Mouse (Mus musculus): ENCODE data around the gene Noct.

DNA sequence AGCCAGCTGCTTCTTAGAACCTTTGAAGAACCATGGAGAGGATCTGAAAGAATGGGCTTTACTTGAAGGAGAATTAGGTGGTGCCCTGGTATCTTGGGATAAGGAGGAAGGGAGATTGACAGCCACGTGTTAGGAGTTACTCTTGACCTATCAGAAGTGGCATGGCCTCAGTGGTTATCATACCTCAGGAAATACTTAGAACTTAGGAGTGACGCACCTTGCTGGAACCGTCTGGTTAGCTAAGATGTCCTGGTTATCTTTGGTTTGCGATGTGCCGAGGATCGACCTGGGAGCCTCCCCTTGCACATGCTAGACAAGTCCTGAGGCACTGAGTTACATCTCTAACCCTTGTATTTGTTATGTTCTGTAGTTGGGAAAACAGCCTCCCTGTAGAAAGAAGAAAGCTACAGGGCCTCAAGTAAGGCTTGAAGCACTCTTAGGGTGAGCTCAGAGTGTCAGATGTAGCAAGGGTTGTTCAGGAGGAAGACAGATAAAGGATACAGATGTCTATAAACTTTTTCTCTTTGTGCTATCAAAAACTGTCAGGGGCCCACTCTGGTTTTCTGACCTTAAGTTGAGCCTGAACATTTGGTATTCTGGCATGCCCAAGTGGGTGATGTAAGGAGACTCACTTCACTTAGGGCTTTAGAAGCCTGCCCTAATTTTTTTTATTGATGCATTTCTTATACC is 6.0 kb downstream of the Noct start:
- TF ChIP-seq MAFK (IDR thresholded peaks at IDR 0.05; ENCODE audit: insufficient read depth, low read depth, low read length) (no peak), CHD2 (IDR thresholded peaks at IDR 0.05; ENCODE audit: low read depth, low read length) (no peak), ZC3H11A (IDR thresholded peaks at IDR 0.05; ENCODE audit: borderline replicate concordance, low read depth, low read length) (no peak), HCFC1 (IDR thresholded peaks at IDR 0.05; ENCODE audit: borderline replicate concordance, insufficient read depth, low read length) (no peak)
